Mouse (Mus musculus): ENCODE data around the gene Slc38a6. TPM values are rescaled to one million over a fixed set of nuclear protein-coding genes. Genes with fewer than 3 reads are reported as not detected.

Gene Slc38a6
- total and polyA plus RNA-seq, 2 experiments from 2014 or later = 2.7 to 19.2 TPM

DNA sequence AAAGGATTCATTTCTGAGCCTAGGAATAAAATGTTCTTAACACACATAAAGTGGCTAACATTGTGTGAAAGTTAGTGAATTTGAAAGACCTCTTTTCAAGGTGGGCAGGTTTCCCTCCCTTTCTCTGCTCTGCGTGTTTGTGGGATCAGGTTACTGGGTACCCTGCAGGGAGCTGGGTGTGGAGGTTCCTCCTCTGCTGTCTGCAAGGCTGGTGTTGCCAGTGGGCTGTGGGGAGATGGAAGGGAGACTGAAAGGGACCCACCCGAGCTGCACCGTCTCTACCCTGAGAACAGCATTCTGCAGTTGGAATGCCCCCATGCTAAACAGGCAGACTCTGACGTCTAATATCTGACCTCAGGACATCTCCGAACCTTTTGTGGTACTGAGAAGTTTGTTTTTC is 70.7 kb downstream of the Slc38a6 start:
- Histone ChIP-seq H3K9me3 (replicated peaks; ENCODE audit: control insufficient read depth, low read length) (no peaks in the 10 kb centered on the region), H3K4me2 (ENCODE audit: low read depth, low read length) (no peak overlapping the region), H3K27ac (ENCODE audit: low read depth) (no peak overlapping the region), H3K9ac (replicated peaks; ENCODE audit: low read depth, low read length) (no peak overlapping the region), H3K4me3 (ENCODE audit: low read depth, low read length) (no peak overlapping the region), H3K36me3 (replicated peaks; ENCODE audit: control insufficient read depth, insufficient read depth, low read length) (no peaks in the 10 kb centered on the region), H3K4me1 (ENCODE audit: control insufficient read depth, insufficient read depth) (peaks cover 14% of the 10 kb centered on the region), H3K27me3 (ENCODE audit: control insufficient read depth, insufficient read depth, low read length) (no peaks in the 10 kb centered on the region)
- DNase-seq (ENCODE audit: low spot score) (no peak), ATAC-seq (ENCODE audit: insufficient read depth, low read depth) (no peak)
- WGBS = 72% methylated on average over 5 of the region's 5 CpGs
- TF ChIP-seq CTCF (IDR thresholded peaks at IDR 0.05; ENCODE audit: low read depth) = no peak
- TF ChIP-seq EP300 (IDR thresholded peaks at IDR 0.05; ENCODE audit: low read depth) = no peak

DNA sequence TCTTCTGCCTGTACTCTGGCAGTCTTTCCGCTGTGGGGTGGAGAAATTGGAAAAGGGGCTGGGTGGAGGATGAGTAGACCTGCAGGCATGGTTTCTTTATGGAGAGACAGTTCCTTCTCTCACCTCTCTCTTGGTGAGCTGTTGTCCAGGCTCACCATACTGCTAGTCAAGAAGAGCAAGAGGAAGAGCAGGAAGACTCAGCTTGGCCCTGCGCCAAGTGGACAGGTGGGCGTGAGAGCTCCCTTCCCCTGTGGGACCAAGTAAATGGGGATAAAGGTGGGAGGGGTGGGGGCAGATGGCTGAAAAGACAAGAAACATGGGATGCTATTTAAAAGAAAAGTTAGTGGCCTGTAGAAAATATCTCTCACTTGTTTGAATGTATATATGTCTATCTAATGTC is 71.2 kb downstream of the Slc38a6 start:
- Histone ChIP-seq H3K9ac (replicated peaks; ENCODE audit: low read depth, low read length) (no peak overlapping the region), H3K9me3 (replicated peaks; ENCODE audit: control insufficient read depth, low read length) (no peaks in the 10 kb centered on the region), H3K4me3 (ENCODE audit: low read depth, low read length) (no peak overlapping the region), H3K36me3 (replicated peaks; ENCODE audit: control insufficient read depth, insufficient read depth, low read length) (no peaks in the 10 kb centered on the region), H3K4me2 (ENCODE audit: low read depth, low read length) (no peak overlapping the region), H3K4me1 (ENCODE audit: control insufficient read depth, insufficient read depth) (peaks cover 14% of the 10 kb centered on the region), H3K27me3 (ENCODE audit: control insufficient read depth, insufficient read depth, low read length) (no peaks in the 10 kb centered on the region), H3K27ac (ENCODE audit: low read depth) (no peak overlapping the region)
- TF ChIP-seq CTCF (IDR thresholded peaks at IDR 0.05; ENCODE audit: low read depth) (no peak), EP300 (IDR thresholded peaks at IDR 0.05; ENCODE audit: low read depth) (no peak)
- DNase-seq (ENCODE audit: low spot score) (no peak), ATAC-seq (ENCODE audit: insufficient read depth, low read depth) (no peak)
- 84% methylated on average over 3 of the region's 3 CpGs for WGBS

DNA sequence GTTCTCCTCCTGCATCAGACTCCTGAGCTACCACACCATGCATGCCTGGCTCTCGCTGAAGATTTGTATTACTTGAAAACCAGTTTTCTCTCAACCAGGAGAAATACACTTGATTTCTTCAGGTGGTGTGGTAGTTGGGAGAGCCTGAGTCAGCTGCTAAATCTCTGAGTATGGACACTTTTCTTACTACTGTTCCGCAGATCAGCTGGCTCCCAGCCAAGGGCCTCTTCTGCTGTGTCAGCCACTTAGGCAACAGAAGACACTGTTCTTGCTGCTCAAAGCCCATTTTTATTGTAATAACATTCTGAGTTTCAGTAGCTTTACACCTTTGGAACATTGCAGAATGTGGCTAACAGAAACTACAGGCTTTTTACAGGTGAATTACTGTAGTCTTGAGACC is 72.1 kb downstream of the Slc38a6 start:
- H3K4me3 ChIP-seq (ENCODE audit: low read depth, low read length) = no peak overlapping the region
- TF ChIP-seq EP300 (IDR thresholded peaks at IDR 0.05; ENCODE audit: low read depth) = no peak
- TF ChIP-seq CTCF (IDR thresholded peaks at IDR 0.05; ENCODE audit: low read depth) = no peak

DNA sequence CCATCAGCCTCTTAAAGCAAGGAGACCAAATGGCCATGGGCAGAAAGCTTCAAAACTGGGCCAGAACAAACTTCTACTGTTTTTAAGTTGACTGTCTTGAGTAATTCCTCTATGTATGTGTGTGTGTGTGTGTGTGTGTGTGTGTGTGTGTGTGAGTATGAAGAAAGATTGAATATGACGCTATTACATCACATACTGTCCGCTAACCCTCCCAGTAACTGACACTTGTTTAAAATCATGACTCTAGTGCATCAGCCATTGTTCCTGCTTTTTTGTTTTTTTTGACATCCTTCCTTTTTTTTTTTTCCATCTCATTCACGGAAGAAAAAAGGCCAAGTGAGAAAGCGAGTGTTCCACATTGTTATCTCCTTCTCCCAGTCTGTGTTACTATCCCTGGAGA is 72.9 kb downstream of the Slc38a6 start:
- Histone ChIP-seq H3K27ac (ENCODE audit: low read depth) (no peak overlapping the region), H3K9ac (replicated peaks; ENCODE audit: low read depth, low read length) (no peak overlapping the region), H3K9me3 (replicated peaks; ENCODE audit: control insufficient read depth, low read length) (no peaks in the 10 kb centered on the region), H3K4me1 (ENCODE audit: control insufficient read depth, insufficient read depth) (peaks cover 7% of the 10 kb centered on the region), H3K4me3 (ENCODE audit: low read depth, low read length) (no peak overlapping the region), H3K36me3 (replicated peaks; ENCODE audit: control insufficient read depth, insufficient read depth, low read length) (no peaks in the 10 kb centered on the region), H3K4me2 (ENCODE audit: low read depth, low read length) (no peak overlapping the region), H3K27me3 (ENCODE audit: control insufficient read depth, insufficient read depth, low read length) (no peaks in the 10 kb centered on the region)
- TF ChIP-seq CTCF (IDR thresholded peaks at IDR 0.05; ENCODE audit: low read depth) = no peak
- TF ChIP-seq EP300 (IDR thresholded peaks at IDR 0.05; ENCODE audit: low read depth) = no peak
- DNase-seq (ENCODE audit: low spot score) = no peak
- WGBS = 48% methylated on average over 4 of the region's 4 CpGs
- no peak for ATAC-seq (ENCODE audit: insufficient read depth, low read depth)

More for the DNA sequence above, 72.1 kb downstream of the Slc38a6 start:
- DNase-seq (ENCODE audit: low spot score) (no peak), ATAC-seq (ENCODE audit: insufficient read depth, low read depth) (no peak)
- H3K9me3 ChIP-seq (replicated peaks; ENCODE audit: control insufficient read depth, low read length) = no peaks in the 10 kb centered on the region
- no peaks in the 10 kb centered on the region for H3K36me3 ChIP-seq (replicated peaks; ENCODE audit: control insufficient read depth, insufficient read depth, low read length)
- 58% methylated on average over 2 of the region's 2 CpGs for WGBS
- no peak overlapping the region for H3K27ac ChIP-seq (ENCODE audit: low read depth)
- no peak overlapping the region for H3K9ac ChIP-seq (replicated peaks; ENCODE audit: low read depth, low read length)
- H3K4me1 ChIP-seq (ENCODE audit: control insufficient read depth, insufficient read depth) = peaks cover 14% of the 10 kb centered on the region
- no peak overlapping the region for H3K4me2 ChIP-seq (ENCODE audit: low read depth, low read length)
- H3K27me3 ChIP-seq (ENCODE audit: control insufficient read depth, insufficient read depth, low read length) = no peaks in the 10 kb centered on the region

DNA sequence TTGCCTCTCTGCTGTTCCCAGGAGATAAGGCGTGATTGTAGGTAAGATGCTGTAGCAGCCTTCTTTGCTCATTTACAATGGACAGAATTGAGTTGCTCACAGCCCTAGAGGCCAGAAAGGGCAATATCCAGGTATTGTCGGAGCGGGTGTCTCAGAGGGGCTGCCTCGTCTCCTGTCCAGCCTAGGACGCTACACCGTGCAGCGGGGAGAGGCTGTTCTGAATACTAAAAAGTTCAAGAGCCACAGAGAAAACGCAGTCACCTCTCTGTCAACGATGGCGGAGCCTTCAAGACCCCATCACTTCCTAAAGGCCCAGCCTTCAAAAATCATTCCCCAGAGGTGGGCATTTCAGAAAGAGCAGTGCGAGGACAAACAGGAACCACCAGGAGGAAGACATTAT is 74.6 kb downstream of the Slc38a6 start:
- H3K27ac ChIP-seq (ENCODE audit: low read depth) = no peak overlapping the region
- H3K4me3 ChIP-seq (ENCODE audit: low read depth, low read length) = no peak overlapping the region
- no peaks in the 10 kb centered on the region for H3K27me3 ChIP-seq (ENCODE audit: control insufficient read depth, insufficient read depth, low read length)
- TF ChIP-seq CTCF (IDR thresholded peaks at IDR 0.05; ENCODE audit: low read depth) (no peak), EP300 (IDR thresholded peaks at IDR 0.05; ENCODE audit: low read depth) (no peak)
- no peak for ATAC-seq (ENCODE audit: insufficient read depth, low read depth)
- H3K4me2 ChIP-seq (ENCODE audit: low read depth, low read length) = no peak overlapping the region
- DNase-seq (ENCODE audit: low spot score) = no peak
- 80% methylated on average over 11 of the region's 11 CpGs for WGBS
- H3K9me3 ChIP-seq (replicated peaks; ENCODE audit: control insufficient read depth, low read length) = no peaks in the 10 kb centered on the region
- no peak overlapping the region for H3K9ac ChIP-seq (replicated peaks; ENCODE audit: low read depth, low read length)
- H3K36me3 ChIP-seq (replicated peaks; ENCODE audit: control insufficient read depth, insufficient read depth, low read length) = no peaks in the 10 kb centered on the region
- H3K4me1 ChIP-seq (ENCODE audit: control insufficient read depth, insufficient read depth) = no peaks in the 10 kb centered on the region

DNA sequence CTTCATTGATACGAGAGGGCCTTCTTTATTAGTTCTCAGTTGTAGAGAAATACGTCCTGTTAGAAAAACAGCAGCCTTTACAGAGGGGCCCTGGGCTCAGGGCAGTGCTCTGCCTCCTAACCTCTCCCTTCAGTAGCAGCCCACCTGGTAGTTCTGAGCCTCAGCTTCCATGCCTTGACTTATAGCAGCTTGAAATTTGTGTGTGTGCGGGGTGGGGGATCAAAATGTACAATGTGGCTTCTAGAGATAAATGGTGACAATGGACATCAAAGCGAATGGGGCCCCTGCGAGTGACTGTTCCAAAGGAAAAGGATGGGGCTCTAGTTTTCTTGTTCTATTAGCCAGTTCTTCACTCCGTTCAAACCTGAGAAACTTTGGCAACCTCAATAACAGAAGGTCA is 76.8 kb downstream of the Slc38a6 start:
- H3K9ac ChIP-seq (replicated peaks; ENCODE audit: low read depth, low read length) = no peak overlapping the region
- DNase-seq (ENCODE audit: low spot score) = no peak
- no peaks in the 10 kb centered on the region for H3K9me3 ChIP-seq (replicated peaks; ENCODE audit: control insufficient read depth, low read length)
- no peaks in the 10 kb centered on the region for H3K27me3 ChIP-seq (ENCODE audit: control insufficient read depth, insufficient read depth, low read length)
- H3K4me1 ChIP-seq (ENCODE audit: control insufficient read depth, insufficient read depth) = peaks cover 9% of the 10 kb centered on the region
- H3K27ac ChIP-seq (ENCODE audit: low read depth) = no peak overlapping the region
- ATAC-seq (ENCODE audit: insufficient read depth, low read depth) = no peak
- 83% methylated on average over 6 of the region's 6 CpGs for WGBS
- H3K36me3 ChIP-seq (replicated peaks; ENCODE audit: control insufficient read depth, insufficient read depth, low read length) = no peaks in the 10 kb centered on the region
- TF ChIP-seq CTCF (IDR thresholded peaks at IDR 0.05; ENCODE audit: low read depth) = no peak
- no peak for TF ChIP-seq EP300 (IDR thresholded peaks at IDR 0.05; ENCODE audit: low read depth)
- H3K4me3 ChIP-seq (ENCODE audit: low read depth, low read length) = no peak overlapping the region
- H3K4me2 ChIP-seq (ENCODE audit: low read depth, low read length) = no peak overlapping the region

Measured in heart, postnatal 0 days (tissue).